Mouse (Mus musculus) liver, adult 2 months (tissue): ENCODE results near the gene Amd1.

Experiments used
- CTCF ChIP-seq: fragments of 200-500 bp; IDR thresholded peaks from 2 replicates; pipeline ENCODE4 v1.5.1; 2011; ENCODE audit warnings: low read depth, low read length, control low read depth
- POLR2A ChIP-seq: fragments of 200-500 bp; IDR thresholded peaks from 2 replicates; pipeline ENCODE4 v1.6.1; 2011; ENCODE audit warnings: low read length, control low read depth; ENCODE audit not compliant: insufficient read depth; ENCODE audit errors: extremely low read depth

GRCm38 (mm10) chr10:40339351-40339964, 37.5 kb upstream of the Amd1 start, which contains the start of gene Cdk19:
- TF ChIP-seq POLR2A = no peak
- no peak for TF ChIP-seq CTCF
